Mouse (Mus musculus): ENCODE data around the gene Palmd.

Palmd gene

DNA sequence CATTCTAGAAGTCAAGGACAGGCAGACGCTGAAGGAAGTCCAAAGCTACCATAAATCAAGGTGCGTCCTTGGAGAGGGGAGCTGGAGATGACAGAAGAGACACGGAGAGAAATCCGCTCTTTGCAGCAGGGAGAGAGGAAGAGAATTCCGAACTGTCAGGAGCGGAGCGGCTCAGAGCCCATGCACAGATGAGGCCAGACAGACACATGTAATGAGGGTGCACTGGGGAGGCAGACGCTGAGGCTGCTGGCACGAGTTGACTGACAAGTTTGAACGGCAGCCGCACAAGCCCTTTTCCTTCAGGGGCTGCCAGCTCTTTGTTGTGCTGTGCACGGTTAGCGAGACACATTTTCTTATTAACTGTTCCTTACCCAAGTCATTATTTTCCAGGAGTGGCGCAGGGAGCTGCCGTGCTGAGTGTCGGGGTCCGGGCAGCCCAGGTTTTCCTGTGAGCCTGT lies at the start of gene Palmd:
Palmd (minus strand) TSS at position 448 of the 458 bp plus-strand sequence.
- peak; percentile 65 to 73 for DNase-seq

DNA sequence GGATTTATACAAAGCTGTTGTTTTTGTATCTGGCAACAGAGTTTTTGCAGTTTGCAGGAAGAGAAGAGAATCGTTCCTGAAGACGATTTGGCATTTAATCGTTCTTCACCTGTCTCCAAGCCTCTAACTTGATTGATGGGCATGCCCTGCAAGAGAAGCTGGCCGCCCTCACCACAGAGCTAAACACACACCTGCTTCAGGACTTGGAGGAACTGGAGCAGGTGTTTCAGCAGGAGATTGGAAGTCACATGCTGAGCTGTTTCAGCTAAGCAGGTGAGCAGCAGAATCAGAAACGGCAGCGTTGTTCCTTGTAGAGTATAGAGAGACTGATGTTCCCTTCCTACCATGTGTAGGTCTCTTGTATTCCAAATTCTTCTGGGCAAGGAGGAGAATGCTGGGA lies 41.4 kb upstream of the Palmd start:
- no peak for DNase-seq

DNA sequence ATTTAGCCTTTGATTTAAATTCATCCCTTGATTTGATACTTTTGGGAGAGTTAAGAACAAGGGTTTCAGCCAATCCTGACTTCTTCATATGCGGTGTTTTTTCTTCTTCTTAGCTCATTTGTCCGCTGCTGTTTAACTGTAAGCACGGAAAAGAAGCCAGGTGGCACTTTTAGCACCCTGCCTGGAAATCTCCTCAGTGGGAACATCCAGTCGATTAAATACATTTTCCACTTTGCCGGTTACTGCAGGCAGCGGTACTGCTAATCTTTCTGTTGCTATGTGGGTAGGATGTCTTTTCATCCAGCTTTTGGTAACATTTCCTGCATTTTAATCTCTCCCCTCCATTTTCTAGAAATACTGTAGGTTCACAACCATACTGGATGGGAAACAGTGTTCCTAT lies 38.6 kb upstream of the Palmd start:
- DNase-seq: peak; percentile 55 to 61

GRCm38 (mm10) chr3:117006636-117007035 lies 37.8 kb upstream of the Palmd start:
- peak; percentile 37 to 41 for DNase-seq

DNA sequence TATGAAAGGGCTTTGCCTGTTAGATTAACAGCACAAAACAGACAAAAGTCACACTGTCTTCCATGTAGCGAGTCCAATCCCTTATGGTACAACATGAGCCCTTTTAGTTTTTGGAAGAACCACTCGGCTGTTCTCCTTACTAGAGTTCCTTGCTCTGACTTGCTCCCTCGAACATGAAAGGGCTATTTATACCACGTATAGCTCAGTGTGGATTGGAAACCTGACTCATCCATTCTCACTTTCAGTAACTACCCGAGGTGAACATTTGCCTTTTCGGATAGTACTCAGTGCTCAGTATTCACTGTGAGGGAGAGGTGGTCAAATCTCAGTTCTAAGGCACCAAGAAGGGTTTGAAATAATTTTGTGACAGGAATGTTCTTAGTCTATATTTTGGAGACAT lies 34.6 kb upstream of the Palmd start:
- DNase-seq: no peak

DNA sequence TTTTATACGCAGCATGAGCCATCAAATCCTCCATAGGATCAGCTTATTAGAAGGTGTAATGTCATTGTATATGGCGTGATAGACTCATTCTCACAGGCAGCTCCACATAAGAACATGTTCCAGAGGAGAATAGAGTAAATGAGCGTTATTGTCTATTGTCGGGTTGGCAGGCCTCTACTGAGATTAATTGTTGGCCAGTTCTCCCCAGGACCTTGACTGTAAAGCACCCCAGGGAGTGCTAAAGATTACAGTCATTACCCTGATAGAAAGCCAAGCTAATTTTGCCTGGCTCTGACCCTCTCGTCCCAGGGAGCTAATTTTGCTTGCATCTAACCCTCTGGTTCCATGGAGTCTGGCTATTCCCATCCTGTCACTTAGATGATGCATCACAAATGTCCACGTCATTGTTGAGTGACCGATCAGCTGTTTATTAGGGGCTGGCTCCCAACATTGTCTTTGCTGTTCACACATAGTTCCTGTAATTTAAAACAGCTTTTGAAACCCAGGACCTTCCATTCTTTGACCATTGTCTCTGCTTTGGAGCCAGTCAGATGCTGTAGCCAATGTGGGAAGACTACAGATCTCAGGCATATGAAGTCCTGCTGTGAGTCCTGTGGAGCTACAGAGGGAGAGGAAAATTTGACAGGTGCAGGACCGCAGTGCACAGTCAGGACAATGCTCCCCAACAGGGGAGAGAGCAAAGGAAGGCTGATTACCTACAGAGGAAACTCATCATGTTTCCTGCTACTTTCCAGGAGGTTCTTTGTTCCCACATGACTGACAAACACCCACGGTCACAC lies 33.1 kb upstream of the Palmd start:
- peak in 1 of 2 experiments; percentile 13 for DNase-seq

GRCm38 (mm10) chr3:116993011-116993410 lies 24.2 kb upstream of the Palmd start:
- DNase-seq: peak; percentile 58 to 61

DNA sequence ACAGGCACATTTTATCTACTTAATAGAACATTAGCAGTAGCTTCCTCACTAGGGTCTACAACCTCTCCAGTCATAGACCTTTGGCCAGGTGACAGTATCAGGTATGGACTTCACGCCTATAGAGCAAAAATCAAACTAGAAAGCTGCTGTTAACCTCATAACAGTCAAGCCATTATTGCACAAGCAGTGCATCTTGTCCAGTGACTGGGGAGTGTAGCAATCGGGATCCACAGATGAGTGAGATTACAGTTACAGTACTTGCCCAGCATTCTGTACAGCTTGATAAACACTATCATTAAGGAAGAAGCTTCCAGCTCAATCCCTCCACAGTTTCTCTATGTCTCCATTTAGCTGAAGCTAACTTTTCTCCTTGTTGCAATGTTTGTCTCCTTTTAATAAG lies 22.4 kb upstream of the Palmd start:
- DNase-seq: no peak

- no peak for DNase-seq
These were observed 19.4 kb upstream of the Palmd start for GRCm38 (mm10) chr3:116988221-116988620.

DNA sequence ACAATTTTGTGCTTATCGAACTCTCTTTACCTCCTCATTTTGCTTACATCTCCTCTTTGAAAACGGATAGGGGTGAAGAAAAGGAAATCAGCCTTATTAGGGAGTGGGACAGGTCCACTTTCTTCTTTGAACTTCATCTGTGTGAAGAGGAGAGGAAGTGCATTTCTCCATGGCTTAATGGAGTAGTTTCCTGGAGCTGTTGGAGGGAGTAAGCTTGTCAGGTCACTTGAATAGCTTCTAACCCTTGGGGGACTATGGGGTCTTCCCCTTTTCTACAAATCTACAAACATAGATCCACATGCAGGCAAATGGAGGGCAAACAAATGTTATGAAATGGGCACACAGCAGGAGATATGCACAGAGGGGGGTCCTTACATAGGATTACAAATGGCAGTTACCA lies 17.7 kb upstream of the Palmd start:
- DNase-seq: no peak

DNA sequence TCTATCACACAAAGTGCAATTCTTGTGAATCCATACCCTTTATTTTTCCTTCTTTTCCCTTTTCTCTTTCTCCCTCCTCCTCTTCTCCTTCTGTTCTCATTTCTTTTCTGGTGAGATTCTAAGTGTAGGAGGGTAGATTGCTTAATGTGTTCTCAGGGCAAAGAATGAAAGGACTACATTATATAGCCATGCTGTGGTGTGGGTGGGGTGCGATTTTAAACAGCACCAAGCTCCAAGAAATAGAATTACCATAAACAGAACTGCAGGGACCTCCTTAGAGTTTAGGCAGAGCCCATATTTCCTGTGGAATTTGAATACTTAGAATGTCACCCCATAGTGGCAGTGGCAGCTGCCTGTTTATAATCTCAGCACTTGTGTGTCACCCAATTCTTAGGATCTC lies 17.0 kb upstream of the Palmd start:
- DNase-seq: no peak

DNA sequence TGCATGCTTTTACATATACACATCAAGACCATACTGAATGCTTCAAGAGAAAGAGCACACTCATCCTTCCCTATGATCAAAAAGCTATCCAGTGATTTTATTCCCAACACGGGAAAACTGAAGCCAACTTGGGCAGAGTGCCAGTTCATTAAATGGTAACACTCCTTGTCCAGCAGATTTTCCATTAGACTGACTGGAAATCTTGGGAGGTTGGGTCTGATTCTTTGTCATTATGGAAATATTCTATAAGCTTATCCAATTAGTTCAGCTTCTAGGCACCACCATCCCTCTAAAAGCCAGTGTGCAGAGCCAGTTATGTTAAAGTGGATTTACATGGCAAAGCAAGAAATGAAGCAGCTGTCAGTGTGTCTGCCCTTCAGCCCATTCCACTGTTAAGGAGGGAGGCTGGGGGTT lies 16.3 kb upstream of the Palmd start:
- peak; percentile 82 for DNase-seq

- DNase-seq: no peak
These were observed 13.2 kb upstream of the Palmd start for GRCm38 (mm10) chr3:116981811-116982575.

DNA sequence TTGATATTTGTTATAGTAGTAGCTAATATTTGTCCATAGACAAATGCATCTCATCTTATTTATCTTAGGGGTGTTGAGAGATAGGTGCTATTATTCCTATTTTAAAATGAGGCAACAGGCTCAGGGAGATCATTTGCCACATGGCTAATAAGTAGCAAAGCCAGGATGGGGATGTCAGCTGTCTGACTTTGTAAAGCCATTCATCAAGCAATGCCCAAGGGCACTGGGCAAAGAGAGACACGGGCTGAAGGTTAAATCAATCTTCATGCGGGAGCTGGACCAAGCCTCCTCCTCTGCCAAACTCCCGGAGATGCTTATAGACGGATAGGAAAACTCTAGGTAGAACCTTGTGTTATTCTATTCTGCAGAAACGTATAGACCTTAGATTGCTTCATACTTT lies 999 bp upstream of the Palmd start:
- peak; percentile 40 to 46 for DNase-seq

GRCm38 (mm10) chr3:116969003-116969402 lies 216 bp upstream of the Palmd start:
- DNase-seq: no peak

DNA sequence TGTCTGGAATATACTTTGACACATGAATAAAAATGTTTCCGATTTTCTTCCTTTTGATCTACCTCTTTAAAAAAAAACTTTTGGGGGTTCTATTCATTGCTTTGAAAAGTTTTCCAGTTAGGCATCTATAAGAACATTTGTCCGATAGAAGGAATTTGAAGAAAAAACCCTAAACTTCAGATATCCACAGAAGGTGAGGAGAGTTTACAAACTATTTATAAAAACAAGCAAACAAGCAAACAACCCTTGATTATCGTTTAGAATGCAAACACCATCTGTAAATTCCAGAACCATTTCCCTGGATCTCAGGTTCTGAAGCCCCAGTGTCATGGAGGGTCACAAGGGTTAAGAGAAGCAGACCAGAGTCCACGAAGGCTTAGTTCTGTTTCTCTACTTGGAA lies 820 bp downstream of the Palmd start, which contains the start of gene 4930455H04Rik:
4930455H04Rik (plus strand) TSS at position 301 of the 400 bp plus-strand sequence.
- no peak for DNase-seq

GRCm38 (mm10) chr3:116967436-116967835 lies 1.4 kb downstream of the Palmd start:
- DNase-seq: no peak

DNA sequence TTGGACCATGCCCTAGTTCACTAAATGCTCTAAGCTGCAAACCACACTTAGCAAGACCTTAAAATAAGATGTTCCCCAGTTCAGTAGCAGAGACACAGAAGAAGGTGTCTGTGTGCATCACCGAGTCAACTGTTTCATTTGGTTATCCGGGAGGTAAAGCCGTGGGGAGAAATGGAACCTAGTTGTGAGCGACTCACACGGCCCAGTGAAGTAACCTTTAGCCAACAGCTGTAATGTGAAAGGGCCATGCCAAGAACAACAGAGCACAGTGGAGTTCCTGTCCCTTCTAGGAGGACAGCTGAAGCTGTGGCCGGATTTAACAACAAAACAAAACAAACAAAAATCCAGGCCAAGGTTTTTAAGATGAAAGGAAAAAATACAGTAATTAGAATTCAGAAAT lies 2.0 kb downstream of the Palmd start:
- no peak for DNase-seq

- DNase-seq: peak; percentile 69 to 73
These were observed 2.6 kb downstream of the Palmd start for GRCm38 (mm10) chr3:116966225-116966624.

GRCm38 (mm10) chr3:116964426-116964825 lies 4.4 kb downstream of the Palmd start:
- peak; percentile 72 to 84 for DNase-seq

- no peak for DNase-seq
These were observed 5.6 kb downstream of the Palmd start for GRCm38 (mm10) chr3:116963213-116963612.

DNA sequence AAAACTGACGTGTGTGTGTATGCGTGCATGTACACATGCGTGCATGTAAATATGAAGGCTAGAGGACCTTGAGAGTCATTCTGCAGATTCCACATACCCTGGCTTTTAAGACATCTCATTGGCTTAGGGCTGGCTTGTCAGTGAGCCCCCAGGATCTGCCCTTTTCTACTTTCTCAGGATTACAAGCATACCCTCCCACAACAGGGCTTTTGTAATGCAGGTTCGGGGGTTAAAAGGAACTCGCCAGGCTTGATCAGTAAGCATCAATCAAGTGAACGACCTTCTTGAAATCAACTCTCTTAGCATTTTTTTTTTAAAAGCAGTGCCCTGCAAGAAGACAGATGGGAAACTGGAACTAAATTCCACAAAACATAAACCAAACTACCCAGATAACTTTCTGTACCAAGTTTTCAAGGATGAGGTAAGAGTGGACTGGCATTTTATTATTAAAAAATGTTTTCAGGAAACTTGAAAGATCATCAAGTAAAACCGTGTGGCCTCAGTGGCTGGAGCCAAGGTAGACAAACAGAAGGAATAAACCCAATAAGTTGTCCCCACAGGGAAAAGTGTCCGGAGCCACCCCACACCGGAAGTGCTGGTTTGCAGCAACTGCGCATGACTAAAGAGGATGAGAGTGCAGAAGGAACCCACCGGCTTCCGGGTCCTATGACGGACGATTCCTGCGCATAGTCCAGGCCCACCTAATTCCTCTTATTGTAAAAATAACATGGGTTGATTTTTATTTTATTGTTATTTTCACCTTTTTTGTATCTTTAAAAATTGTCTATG lies 7.2 kb downstream of the Palmd start:
- DNase-seq: no peak

- no peak for DNase-seq
These were observed 8.4 kb downstream of the Palmd start for GRCm38 (mm10) chr3:116960414-116960813.

Data from cerebellum, postnatal 10 days (tissue).